Mouse (Mus musculus) bone marrow macrophage, adult 2 months (primary cell): Measurements from ENCODE around the gene Nek6.

Experiments
- CTCF ChIP-seq: IDR thresholded peaks from 2 replicates; pipeline ENCODE4 v1.5.1; 2012; ENCODE audit warnings: low read depth, mild to moderate bottlenecking, low read length, moderate library complexity
- POLR2A ChIP-seq: IDR thresholded peaks from 2 replicates; pipeline ENCODE4 v1.6.1; 2012; ENCODE audit warnings: mild to moderate bottlenecking, low read depth, low read length, borderline replicate concordance

GRCm38 (mm10) chr2:38533767-38534166 is 22.3 kb downstream of the Nek6 start:
- TF ChIP-seq CTCF (no peak; the same call in 1 of the 2 replicates), POLR2A (no peak)
